Comparison of ENCODE assay signal across 9 mouse cellular contexts in genomic region chr1:164320731-164321130, GRCm38 (mm10). TPM values are rescaled to one million over a fixed set of nuclear protein-coding genes. Genes with fewer than 3 reads are reported as not detected.
DNase-seq lines count a peak whose midpoint lies in the region; ATAC-seq and TF ChIP-seq lines count a peak whose summit lies in the region.
"Had no signal": no experiment of that assay in that cellular context is flagged by ENCODE, and none has a peak within 500 bp of the region (broad histone marks: within the 10 kb centered on the region; RNA-seq: fewer than 3 reads in every experiment).

No protein-coding gene starts in this region.

- TF ChIP-seq CTCF in lung, embryonic 14.5 days (IDR thresholded peaks at IDR 0.05; ENCODE audit: low read depth), result no peak
- TF ChIP-seq CTCF in lung, adult 2 months (IDR thresholded peaks at IDR 0.05; ENCODE audit: insufficient read depth, low read length), result no peak

- no peak overlapping the region for H3K4me3 ChIP-seq in hindbrain, embryonic 14.5 days (replicated peaks; ENCODE audit: low read length)
- no peak overlapping the region for H3K4me3 ChIP-seq in hindbrain, embryonic 13.5 days
- H3K4me3 ChIP-seq in lung, embryonic 14.5 days (ENCODE audit: low read depth, low read length), result no peak overlapping the region
- no peak overlapping the region for H3K4me3 ChIP-seq in lung, adult 2 months (replicated peaks; ENCODE audit: extremely low read depth, low read depth, low read length)
- H3K4me3 ChIP-seq: lung, embryonic 15.5 days; myocyte had no signal

- peak; percentile 26 for DNase-seq in hindbrain, embryonic 14.5 days (ENCODE audit: low spot score)
- peak; percentile 33 for DNase-seq in lung, embryonic 14.5 days
- DNase-seq in lung, adult 2 months, result no peak
- DNase-seq in heart, postnatal 10 days, result peak; percentile 26 to 38
- peak; percentile 16 for DNase-seq in right cerebral cortex, postnatal 14 days
- DNase-seq in thymus, postnatal 25 days, result no peak

- H3K36me3 ChIP-seq in hindbrain, embryonic 14.5 days (replicated peaks; ENCODE audit: control insufficient read depth, insufficient read depth), result no peaks in the 10 kb centered on the region
- no peaks in the 10 kb centered on the region for H3K36me3 ChIP-seq in hindbrain, embryonic 13.5 days
- no peaks in the 10 kb centered on the region for H3K36me3 ChIP-seq in lung, embryonic 14.5 days (ENCODE audit: insufficient read depth)
- H3K36me3 ChIP-seq: lung, embryonic 15.5 days had no signal

- intact Hi-C loops in heart, postnatal 10 days (cut with DNase I), result no loop called here

- H3K9me3 ChIP-seq in hindbrain, embryonic 14.5 days (ENCODE audit: control insufficient read depth, low read length), result no peaks in the 10 kb centered on the region
- no peaks in the 10 kb centered on the region for H3K9me3 ChIP-seq in hindbrain, embryonic 13.5 days
- no peaks in the 10 kb centered on the region for H3K9me3 ChIP-seq in lung, embryonic 14.5 days (ENCODE audit: low read depth, low read length)
- H3K9me3 ChIP-seq: lung, embryonic 15.5 days had no signal

- H3K9ac ChIP-seq in hindbrain, embryonic 14.5 days, result no peak overlapping the region
- no peak overlapping the region for H3K9ac ChIP-seq in hindbrain, embryonic 13.5 days
- H3K9ac ChIP-seq in lung, embryonic 14.5 days, result no peak overlapping the region
- H3K9ac ChIP-seq: lung, embryonic 15.5 days had no signal

- ATAC-seq in hindbrain, embryonic 14.5 days (ENCODE audit: low FRiP score), result no peak
- no peak for ATAC-seq in hindbrain, embryonic 13.5 days (ENCODE audit: low FRiP score)
- no peak for ATAC-seq in lung, embryonic 14.5 days (ENCODE audit: insufficient read depth)

- H3K27me3 ChIP-seq in hindbrain, embryonic 14.5 days (ENCODE audit: control insufficient read depth, insufficient read depth, low read length), result no peaks in the 10 kb centered on the region
- no peaks in the 10 kb centered on the region for H3K27me3 ChIP-seq in hindbrain, embryonic 13.5 days
- H3K27me3 ChIP-seq in lung, embryonic 14.5 days (ENCODE audit: insufficient read depth, low read length), result no peaks in the 10 kb centered on the region
- H3K27me3 ChIP-seq: lung, embryonic 15.5 days had no signal

- no peak overlapping the region for H3K4me2 ChIP-seq in hindbrain, embryonic 14.5 days (replicated peaks)
- no peak overlapping the region for H3K4me2 ChIP-seq in hindbrain, embryonic 13.5 days
- no peak overlapping the region for H3K4me2 ChIP-seq in lung, embryonic 14.5 days
- H3K4me2 ChIP-seq: lung, embryonic 15.5 days had no signal

- 58% methylated on average over 5 of the region's 5 CpGs for WGBS in hindbrain, embryonic 14.5 days
- 68% methylated on average over 5 of the region's 5 CpGs for WGBS in hindbrain, embryonic 13.5 days
- 57% methylated on average over 5 of the region's 5 CpGs for WGBS in lung, embryonic 14.5 days
- 57% methylated on average over 5 of the region's 5 CpGs for WGBS in lung, adult 2 months

- peak overlapping the region; percentile 43 for H3K27ac ChIP-seq in hindbrain, embryonic 14.5 days
- no peak overlapping the region for H3K27ac ChIP-seq in hindbrain, embryonic 13.5 days
- H3K27ac ChIP-seq in lung, embryonic 14.5 days (ENCODE audit: low read depth), result no peak overlapping the region
- H3K27ac ChIP-seq: lung, embryonic 15.5 days had no signal

- no peaks in the 10 kb centered on the region for H3K4me1 ChIP-seq in hindbrain, embryonic 14.5 days (replicated peaks; ENCODE audit: control insufficient read depth, insufficient read depth, low read length)
- H3K4me1 ChIP-seq in hindbrain, embryonic 13.5 days (replicated peaks), result peaks cover 14% of the 10 kb centered on the region; the same call in 1 of the 2 replicates
- no peaks in the 10 kb centered on the region for H3K4me1 ChIP-seq in lung, embryonic 14.5 days (ENCODE audit: insufficient read depth)
- H3K4me1 ChIP-seq in lung, adult 2 months (ENCODE audit: control insufficient read depth, insufficient read depth, low read length), result peaks cover 2% of the 10 kb centered on the region; the same call in 1 of the 2 replicates

- no peak for TF ChIP-seq POLR2A in lung, adult 2 months (IDR thresholded peaks at IDR 0.05; ENCODE audit: borderline replicate concordance, extremely low read depth, low read depth, low read length)

RNA-seq across cellular contexts. Expression of gene Blzf1, which starts 13.4 kb away (rescaled TPM):
- polyA plus RNA-seq in hindbrain, embryonic 14.5 days (2014; fragmentation: Nextera tagmentation; extraction: Ambion mirVana), result 25.8 and 29.2 TPM in 2 replicates
- polyA plus RNA-seq in hindbrain, embryonic 13.5 days (2015; fragmentation: Nextera tagmentation; extraction: Ambion mirVana), result 32.1 and 33.0 TPM in 2 replicates
- 23.9 and 27.8 TPM in 2 replicates for polyA plus RNA-seq in lung, embryonic 14.5 days (2014; fragmentation: Nextera tagmentation; extraction: Ambion mirVana)
- polyA plus RNA-seq in lung, adult 2 months (2012; rRNA removed), result 3.3 and 6.0 TPM in 2 replicates
- total RNA-seq in heart, postnatal 10 days (2021), result 10 to 100 TPM; 26.0 to 27.9 TPM

RNA-seq across cellular contexts. Expression of gene Nme7, which starts 16.8 kb away (rescaled TPM):
- 25.8 and 26.2 TPM in 2 replicates for polyA plus RNA-seq in hindbrain, embryonic 14.5 days (2014; fragmentation: Nextera tagmentation; extraction: Ambion mirVana)
- polyA plus RNA-seq in hindbrain, embryonic 13.5 days (2015; fragmentation: Nextera tagmentation; extraction: Ambion mirVana), result 30.1 and 30.3 TPM in 2 replicates
- polyA plus RNA-seq in lung, embryonic 14.5 days (2014; fragmentation: Nextera tagmentation; extraction: Ambion mirVana), result 32.6 and 32.9 TPM in 2 replicates
- 3.0 and 5.0 TPM in 2 replicates for polyA plus RNA-seq in lung, adult 2 months (2012; rRNA removed)
- total RNA-seq in heart, postnatal 10 days (2021), result 1 to 10 TPM; 5.8 to 6.2 TPM

RNA-seq across cellular contexts. Expression of gene Ccdc181, which starts 45.3 kb away (rescaled TPM):
- 23.4 and 24.5 TPM in 2 replicates for polyA plus RNA-seq in hindbrain, embryonic 14.5 days (2014; fragmentation: Nextera tagmentation; extraction: Ambion mirVana)
- polyA plus RNA-seq in hindbrain, embryonic 13.5 days (2015; fragmentation: Nextera tagmentation; extraction: Ambion mirVana), result 22.7 TPM in 2 replicates
- polyA plus RNA-seq in lung, embryonic 14.5 days (2014; fragmentation: Nextera tagmentation; extraction: Ambion mirVana), result 5.0 and 6.0 TPM in 2 replicates
- 3.4 and 5.5 TPM in 2 replicates for polyA plus RNA-seq in lung, adult 2 months (2012; rRNA removed)
- total RNA-seq in heart, postnatal 10 days (2021), result 1 to 10 TPM; 7.0 to 7.7 TPM

Comparison
In these comparisons a context has a peak if more than half of its experiments do, and no peak if none do; other contexts are left out.
1. DNase-seq: peak in hindbrain, embryonic 14.5 days (single experiment), lung, embryonic 14.5 days (single experiment), heart, postnatal 10 days (2 of 2) and right cerebral cortex, postnatal 14 days (single experiment); none in lung, adult 2 months (single experiment) and thymus, postnatal 25 days (single experiment).